Mouse (Mus musculus) large intestine, adult 2 months (tissue): ENCODE data around the gene Morn1. TPM values are rescaled to one million over a fixed set of nuclear protein-coding genes. Genes with fewer than 3 reads are reported as not detected.

Experiments
- DNase-seq: peaks from one replicate; pipeline ENCODE4 v3.0.0-alpha.2; 2012; ENCODE audit warnings: low read depth, low spot score
- WGBS: fragments of 180-500 bp; shearing (Covaris S2); methylation state at CpG from one replicate; pipeline ENCODE4 v1.1.7; 2018; 5-methylcytosine and 5-hydroxymethylcytosine counted together
- polyA plus RNA-seq: library from polyadenylated mRNA; depleted of rRNA; stranded (reverse); fragments of >200 nt; gene quantifications from 2 replicates; pipeline ENCODE4 v1.2.3, GENCODE M21; 2012; rRNA removed

The Morn1 gene
- polyA plus RNA-seq: 1.3 and 2.2 TPM in 2 replicates

DNA sequence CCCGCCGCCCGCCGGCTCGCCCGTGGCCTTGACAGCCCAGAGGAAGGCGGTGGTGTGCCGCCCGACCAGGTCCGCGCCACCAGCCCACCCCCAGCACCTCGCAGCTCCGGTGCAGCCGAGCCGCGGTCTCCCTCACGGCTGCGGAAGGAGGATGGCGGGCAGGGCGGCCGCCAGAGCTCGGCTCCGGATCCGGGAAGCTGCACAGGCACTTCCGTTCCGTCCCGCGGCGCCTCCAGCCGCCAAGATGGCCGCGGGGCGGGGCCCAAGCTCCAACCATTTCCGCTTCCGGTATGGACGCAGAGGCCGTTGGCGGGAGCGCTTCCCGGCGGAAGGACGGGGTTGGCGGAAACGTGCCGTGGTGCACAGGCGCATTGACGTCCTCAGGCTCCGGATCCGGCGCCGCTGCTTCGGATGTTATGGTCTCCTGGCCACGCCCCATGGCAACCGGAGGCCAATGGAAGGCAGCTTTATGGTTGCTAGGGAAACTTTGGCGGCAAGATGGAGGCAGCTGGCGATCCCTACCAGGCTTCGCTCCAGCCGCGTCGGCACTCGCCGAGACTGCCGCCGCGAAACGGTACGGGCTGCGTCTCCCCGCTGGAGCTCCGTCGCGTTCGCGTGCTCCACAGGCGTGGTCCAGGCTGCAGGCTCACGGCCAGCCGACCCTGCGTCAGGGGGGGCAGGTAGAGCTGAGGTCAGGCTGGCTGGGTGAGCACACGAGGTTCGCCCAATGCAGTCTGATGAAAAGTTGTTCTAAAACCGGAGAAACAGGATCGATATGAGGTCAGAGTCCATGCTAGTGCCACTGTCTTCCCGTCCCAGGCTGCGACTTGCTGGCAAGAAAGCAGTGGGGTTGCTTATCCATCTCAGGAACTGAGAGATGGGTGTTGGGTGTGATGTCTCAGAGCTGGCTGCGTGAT, at the start of gene Morn1, which contains the start of gene Rer1:
Morn1 (plus strand) TSS at position 470 of the 917 bp plus-strand sequence.
Rer1 (minus strand) TSS at position 275 of the 917 bp plus-strand sequence.
- under 1% methylated on average over 85 of the region's 85 CpGs for WGBS
- peak; percentile 95 for DNase-seq

DNA sequence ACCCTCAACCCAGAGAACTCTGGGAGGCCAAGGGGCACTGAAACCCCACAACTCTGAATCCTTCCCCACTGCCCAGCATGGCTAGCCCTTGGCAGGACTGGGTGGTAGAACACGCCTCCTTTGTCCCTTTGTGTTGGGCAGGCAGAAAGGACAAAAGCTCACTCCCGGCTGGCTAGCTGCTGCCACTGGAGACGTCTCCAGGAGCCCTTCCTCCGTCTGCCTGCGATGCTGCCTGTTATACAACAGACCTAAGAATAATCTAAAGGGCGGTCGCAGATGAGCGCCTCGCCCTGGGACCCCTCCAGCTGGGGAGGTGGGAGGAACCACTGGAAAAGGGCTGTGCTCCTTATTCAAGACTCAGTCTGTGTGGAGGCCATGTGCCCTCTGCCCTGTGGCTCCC, 46.2 kb upstream of the Morn1 start:
- WGBS: 72% methylated on average over 9 of the region's 9 CpGs
- no peak for DNase-seq

DNA sequence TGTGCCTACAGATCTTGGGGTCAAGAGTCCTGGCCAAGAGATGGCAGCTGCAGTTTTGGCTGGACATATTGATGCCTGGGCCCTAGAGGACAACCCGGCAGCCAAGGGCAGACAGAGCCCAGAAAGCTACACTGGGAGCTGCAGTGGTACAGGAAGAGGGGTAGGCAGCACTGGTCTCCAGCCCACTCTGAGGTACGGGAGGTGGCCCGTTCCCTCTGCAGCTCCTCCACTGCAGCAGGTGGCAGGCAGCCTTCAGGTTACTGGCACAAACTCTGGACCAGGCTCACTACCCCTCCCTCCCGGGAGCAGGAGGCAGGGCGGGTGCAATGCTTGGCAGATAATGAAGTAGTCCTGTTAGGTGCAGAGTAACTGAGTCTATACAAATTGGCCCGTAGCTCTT, 45.7 kb upstream of the Morn1 start:
- WGBS: 68% methylated on average over 6 of the region's 6 CpGs
- DNase-seq: no peak

DNA sequence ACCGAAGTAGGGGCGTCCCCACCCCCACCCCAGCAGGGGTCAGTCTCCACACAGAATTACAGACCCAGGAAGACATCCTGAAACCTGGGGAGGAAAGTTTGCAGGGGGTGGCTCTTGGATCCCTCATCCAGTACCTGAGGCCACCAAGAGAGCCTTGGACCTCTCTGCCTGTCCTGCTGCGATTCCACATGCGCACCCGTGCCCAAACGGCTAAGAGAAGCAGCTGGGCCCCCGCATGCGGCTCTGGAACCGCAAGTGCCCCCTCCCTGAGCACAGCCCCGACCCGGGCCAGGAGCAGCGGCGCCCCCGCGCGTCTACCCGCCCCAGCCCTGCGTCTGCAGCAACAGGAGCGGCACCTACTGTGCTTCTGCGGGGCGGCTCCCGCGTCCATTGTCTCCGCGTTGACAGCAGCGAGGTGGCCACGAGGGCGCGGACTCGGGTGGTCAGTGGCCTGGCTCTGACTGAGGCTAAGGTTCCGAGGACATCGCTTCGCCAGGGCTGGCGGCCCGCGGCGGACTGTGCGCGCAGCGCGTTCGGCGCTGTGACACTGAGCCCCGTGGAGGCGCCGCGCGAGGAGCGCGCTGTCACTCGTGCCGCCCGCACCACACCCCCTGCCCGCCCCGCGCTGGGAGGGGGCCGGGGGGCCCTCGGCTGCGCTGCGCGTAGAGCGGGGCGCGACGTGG, 43.6 kb upstream of the Morn1 start:
- 47% methylated on average over 65 of the region's 65 CpGs for WGBS
- no peak for DNase-seq

DNA sequence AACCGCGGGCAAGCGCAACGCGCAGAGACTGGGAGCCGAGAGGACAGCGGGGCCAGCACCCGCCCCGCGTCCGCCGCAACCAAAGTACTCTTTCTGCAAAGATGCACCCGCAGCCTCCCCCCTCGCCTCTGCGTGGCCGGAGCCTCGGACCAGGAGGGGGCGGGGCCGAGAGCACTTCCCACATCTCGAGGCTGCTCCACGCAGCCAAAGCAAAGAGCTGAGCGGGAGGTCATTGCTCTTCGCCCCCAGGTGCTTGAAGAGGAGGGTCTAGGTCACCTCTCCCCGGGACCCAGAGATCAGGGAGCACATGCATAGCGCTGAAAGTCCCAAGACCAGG, 43.1 kb upstream of the Morn1 start:
- WGBS: 46% methylated on average over 25 of the region's 25 CpGs
- DNase-seq: no peak

DNA sequence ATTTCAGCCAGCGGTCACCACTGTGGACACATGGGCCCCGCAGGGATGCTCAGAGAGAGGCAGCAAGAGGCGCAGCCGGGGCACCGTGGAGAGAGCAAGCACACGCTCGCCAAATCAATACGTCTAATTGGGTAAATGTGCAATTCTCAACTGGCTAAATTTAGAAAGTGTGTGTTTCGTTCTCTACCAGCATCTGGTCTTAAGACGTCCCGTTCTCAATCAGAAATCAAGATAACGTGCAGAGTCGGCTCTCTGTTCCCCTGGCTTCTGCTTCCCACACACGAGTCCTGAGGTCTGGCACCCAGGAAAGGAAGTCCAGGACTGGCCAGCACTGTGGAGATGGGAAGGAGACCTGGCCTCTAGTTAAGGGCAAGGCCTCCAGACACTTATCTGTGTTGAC, 39.7 kb upstream of the Morn1 start:
- 90% methylated on average over 14 of the region's 14 CpGs for WGBS

DNA sequence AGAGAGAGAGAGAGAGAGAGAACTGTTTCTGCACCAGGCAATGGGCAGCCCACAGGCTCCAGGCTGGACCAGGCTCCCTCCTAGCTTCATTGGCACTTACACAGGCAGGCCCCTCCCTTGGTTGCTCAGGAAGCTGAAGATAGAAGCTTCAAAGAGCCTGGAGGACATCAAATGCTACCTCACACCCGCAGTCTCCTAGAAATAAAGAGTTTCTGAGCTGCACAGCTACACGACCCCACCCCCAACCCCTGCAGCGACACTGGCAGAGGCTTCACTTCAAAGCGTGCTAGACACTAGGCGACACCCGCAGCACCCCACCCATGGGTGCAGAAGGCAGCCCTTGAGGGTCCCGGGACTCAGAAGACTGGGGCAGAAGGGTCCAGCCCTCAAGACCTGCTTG, 36.3 kb upstream of the Morn1 start:
- no peak for DNase-seq
- WGBS: 81% methylated on average over 7 of the region's 7 CpGs

More for the DNA sequence above, 39.7 kb upstream of the Morn1 start:
- no peak for DNase-seq

DNA sequence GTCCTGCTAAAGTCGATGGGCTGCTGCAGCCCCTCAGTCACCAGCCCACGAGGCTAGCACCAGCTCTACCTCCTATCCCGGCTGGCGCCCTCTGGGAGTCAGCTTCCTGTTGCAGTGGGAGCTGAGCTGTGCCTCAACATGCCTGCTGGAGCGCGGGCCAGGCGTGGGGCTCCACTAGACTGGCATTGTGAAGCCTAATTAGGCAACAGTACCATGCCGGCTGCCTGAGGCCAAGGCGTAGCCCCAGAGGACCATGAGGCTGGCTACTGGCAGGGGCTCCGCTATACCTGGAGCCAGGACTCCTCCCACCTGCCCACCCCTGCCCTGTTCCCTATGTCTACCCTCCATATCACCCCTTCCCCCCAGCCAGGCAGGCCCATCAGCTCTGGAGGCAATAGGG, 29.7 kb upstream of the Morn1 start, which contains the start of gene Plch2:
Plch2 (minus strand) TSS at position 61 of the 400 bp plus-strand sequence.
- WGBS: 80% methylated on average over 10 of the region's 10 CpGs
- DNase-seq: no peak

DNA sequence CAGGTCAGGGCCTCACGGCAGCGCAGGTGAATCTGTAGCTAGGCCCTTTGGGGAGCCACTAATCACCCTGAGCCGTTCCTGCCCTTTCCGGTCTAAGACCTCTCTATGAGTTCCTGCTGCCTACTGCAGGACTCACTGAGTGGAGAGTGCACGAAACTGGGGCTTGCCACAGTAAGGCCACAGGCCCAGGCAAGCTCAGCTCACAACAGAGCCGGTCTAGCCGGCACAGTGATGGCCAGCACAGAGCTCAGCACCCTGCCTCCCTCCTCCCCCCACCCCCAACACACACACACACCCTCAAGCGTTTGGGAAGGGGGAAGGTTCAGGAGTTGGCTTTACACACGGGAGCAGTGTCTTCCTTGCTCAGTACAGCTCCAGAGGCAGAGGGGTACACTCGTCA, 28.1 kb upstream of the Morn1 start:
- 38% methylated on average over 10 of the region's 10 CpGs for WGBS
- DNase-seq: no peak

DNA sequence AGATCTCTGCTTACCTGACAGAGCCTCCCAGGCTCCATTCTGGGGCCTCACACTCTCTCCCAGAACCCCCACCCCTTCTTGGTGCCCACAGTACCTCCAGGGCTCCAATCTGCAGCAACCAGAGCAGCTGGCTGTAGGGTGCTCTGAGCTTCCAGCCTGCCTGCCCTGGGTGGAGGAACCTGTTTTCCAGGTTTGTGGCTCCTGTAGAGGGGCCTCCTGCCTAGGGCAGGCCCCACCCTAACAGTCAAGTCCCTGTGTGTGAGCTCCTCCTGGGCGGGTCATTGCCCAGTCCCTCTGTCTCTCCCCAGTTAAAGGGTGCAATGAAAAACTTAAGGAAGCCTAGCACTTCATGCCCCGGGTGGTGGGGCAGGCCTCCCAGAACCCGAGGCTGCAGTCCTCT, 22.5 kb upstream of the Morn1 start:
- DNase-seq: peak; percentile 61
- 26% methylated on average over 3 of the region's 3 CpGs for WGBS

DNA sequence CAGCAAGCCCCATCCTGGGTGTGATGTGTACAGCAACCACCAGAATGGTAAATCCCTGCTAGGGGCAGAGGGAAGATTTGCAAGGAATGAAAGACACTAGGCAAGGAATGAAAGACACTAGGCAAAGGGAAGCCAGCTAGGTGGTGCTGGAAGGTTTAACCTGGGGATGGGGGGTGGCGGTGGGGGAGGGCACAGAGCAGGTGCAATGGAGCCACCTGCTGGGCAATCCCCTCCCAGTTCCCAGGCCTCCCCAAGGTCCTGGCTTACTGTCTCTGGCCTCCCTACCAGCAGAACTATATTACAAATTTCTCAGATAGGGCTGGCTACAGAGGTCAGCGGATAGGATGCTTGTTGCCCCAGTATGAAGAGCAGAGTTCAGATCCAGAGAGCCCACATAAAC, 21.9 kb upstream of the Morn1 start:
- DNase-seq: no peak
- WGBS: 29% methylated on average over 2 of the region's 2 CpGs

DNA sequence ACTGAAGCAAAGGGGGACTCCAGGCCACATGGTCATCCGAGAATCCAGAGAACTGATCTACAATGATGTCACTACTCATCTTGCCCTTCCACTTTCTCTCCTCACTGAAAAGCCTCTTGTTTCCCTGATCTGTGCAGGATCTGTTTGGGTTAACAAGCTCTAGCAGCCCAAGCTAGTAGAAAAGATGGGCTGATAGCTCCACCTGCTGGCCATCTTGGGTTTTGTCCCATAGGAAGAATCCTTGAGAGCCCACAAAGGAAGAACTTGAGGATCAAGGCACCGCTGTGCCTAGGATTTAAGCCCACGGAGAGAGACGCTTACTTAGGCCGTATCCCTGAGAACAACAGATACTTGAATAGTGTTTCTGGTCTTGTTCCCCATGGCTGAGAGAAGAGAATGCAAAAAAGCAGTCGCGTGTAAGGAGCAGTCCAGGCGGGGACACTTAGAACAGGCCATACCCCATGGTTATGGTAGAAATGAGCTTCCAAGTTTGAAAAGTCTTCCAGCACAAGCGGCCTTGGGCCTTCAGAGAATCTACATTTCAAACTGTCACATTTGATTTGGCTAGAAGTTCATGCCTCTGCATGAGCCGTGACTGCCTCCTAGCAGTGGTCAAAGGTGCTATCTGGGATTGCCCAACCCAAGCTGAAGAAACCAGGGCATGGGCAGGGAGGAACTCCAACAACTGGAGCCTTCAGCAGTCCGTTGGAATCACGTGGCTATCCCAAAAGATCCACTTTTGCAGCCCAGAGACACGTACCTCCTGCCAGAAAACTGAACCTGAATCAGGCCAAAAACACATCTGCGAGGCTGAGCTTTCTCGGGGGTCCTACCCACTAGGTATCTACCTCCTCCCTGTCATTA, 20.2 kb upstream of the Morn1 start:
- 2% methylated on average over 15 of the region's 15 CpGs for WGBS
- peak; percentile 96 for DNase-seq

DNA sequence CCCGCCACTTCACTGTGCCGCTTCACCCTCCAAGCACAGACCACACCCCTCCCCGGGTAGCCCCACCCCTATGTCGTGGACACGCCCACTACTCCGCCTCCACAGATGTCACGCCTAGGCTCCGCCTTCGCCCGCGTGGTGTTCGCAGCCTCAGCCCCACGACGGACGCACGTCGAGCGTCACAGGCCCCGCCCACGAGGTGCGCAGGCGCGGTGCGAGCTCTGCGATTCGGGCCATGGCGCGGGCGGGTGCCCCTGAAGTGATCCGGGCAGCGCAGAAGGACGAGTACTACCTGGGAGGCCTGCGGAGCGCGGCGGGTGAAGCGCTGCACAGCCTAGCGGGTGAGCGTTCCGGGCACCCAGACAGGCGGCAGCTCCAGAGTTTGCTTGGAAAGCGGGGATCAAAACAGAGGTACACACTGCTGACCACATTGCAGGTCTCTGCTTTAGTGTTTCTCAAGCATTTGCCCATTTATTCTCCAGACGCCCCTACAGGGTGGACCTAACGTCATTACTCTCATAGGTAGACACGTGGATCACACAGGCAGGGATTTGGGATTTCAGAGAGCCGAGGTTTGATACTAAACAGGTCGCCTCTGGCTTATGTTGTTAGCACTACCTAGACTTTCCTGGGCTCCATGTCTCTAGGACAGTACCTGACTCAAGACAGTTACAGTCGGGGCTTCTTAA, 19.4 kb upstream of the Morn1 start, which contains the start of gene Pex10:
Pex10 (plus strand) TSS at position 183 of the 689 bp plus-strand sequence.
- WGBS: 1% methylated on average over 48 of the region's 48 CpGs
- DNase-seq: peak; percentile 95

DNA sequence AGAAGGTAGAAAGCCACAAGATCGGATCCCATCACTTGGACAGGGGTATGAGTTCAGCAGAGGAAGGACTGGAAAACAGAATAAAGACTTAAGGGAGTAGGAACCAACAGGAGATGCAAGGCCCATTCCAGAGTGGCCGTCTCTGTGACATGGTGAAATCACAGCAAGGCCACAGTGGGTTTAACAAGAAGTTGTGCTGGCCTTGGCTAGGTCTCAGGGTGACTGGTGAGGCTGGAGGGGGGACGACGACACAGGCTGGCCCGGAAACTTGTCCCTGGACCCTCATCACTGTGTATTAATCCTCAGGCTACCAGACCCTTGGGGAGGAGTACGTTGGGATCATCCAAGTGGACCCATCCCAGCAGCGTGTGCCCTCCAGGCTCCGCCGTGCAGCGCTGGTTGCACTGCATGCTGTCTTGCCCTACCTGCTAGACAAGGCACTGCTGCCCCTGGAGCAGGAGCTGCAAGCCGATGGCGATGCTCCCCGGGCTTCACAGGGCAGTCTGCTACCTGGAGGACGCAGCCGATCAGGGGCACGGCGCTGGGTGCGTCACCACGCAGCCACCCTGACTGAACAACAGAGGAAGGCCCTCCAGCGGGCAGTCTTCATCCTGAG, 17.9 kb upstream of the Morn1 start:
- 90% methylated on average over 20 of the region's 20 CpGs for WGBS
- DNase-seq: no peak

DNA sequence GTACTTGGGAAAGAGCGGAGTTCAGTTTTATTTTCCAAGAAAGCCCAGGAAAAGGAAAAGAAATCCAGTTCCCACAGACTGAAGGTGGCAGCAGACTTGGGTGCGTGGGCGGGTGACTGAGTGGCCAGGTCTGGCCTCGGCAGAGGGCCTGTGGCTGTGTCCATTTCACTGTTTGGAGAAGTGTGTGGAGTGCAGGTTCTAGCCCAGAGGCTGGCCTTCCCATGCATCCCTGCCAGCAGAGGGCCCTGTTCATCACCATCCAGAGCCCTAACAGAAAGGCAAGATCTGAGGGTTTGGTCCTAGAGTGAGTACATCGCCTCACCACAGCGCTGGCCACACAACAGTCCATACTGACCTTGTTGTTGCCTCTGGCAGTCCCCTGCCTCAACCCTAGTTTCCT, 17.2 kb upstream of the Morn1 start:
- DNase-seq: no peak
- WGBS: 81% methylated on average over 6 of the region's 6 CpGs

DNA sequence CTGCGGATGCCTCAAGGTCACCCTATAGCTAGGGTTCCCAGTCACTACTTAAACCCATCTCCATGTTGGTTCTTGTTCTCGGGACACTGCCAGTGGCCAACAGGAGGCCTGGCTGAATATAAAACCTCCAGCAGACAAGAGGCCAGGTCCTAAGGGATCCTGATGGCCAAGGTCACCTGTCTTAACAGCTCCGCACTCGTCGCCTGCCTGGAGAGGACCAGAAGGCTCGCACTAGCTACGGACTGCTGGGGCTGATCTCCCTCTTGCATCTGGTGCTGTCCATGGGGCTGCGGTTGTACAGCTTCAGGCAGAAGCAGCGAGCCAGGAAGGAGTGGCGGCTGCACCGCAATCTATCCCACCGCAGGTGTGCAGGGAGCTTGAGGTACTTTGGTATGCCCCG, 16.2 kb upstream of the Morn1 start:
- DNase-seq: no peak
- WGBS: 86% methylated on average over 13 of the region's 13 CpGs

DNA sequence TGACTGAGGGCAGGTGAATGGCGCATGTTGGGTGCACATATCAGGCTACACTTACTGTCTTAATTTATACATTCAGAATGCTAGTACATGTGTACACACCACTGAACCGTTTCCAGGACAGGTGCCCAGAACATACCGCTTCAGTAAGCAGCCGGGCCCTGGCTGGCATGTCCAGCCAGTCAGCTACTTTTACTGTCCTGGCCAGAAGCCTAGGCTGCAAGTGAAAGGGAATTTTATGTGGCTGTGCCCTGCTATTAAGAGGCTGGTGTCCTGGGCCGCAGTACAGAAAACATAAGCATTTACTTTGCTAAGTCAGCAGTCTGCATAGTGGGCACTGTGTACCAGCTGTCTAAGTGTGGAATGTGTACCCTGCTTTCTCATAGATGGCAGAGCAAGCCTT, 15.5 kb upstream of the Morn1 start:
- 34% methylated on average over 5 of the region's 5 CpGs for WGBS
- DNase-seq: no peak

DNA sequence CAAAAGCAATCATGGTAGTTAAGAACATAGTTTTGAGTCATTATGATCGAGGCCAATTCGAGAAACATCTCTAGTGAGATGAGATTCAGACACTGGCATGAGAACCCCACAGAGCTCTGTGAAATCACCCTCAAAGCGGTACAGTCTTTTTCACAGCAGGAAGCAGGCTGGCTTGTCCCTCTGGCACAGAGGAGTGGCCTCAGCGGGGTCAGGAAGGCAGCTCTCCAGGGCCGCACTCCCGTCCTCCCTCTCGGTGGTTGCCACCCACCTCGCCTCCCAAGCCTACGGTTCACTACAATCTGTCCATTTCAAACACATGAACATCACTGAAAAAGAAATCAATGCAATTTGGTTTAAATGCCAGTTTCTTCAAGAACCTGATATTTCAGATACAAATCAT, 12.0 kb upstream of the Morn1 start:
- no peak for DNase-seq
- WGBS: 79% methylated on average over 9 of the region's 9 CpGs

DNA sequence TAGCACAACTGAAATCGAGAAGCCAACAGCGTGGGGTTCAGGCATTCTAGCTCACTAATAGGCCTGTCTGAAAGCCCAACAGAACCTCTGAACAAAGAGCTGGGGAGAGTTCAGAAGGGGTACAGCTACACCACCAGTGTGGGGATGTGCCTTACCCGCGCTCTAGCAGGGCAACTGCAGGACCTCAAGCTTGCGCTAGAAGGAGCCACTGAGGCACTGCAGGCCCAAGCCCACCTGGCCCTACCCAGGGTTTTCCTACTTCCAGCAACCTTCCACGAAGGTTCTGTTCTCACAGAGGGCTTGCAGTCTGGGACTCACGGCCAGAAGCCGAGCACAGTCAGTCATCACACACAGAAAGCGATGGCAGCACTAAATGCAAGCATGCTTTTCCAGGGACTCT, 11.2 kb upstream of the Morn1 start:
- no peak for DNase-seq
- WGBS: 86% methylated on average over 9 of the region's 9 CpGs
